Mouse (Mus musculus): ENCODE data around the gene Slc30a7.

GRCm38 (mm10) chr3:115924401-115925190 is 82.6 kb downstream of the Slc30a7 start:
- TF ChIP-seq CTCF (IDR thresholded peaks at IDR 0.05) = no peak
- TF ChIP-seq POLR2A (IDR thresholded peaks at IDR 0.05; ENCODE audit: insufficient read depth, low read depth, low read length) = no peak
- TF ChIP-seq EP300 (IDR thresholded peaks at IDR 0.05; ENCODE audit: insufficient read depth, low read depth, low read length) = 0 out of 2 replicates have a peak, but pooled peaks have one; percentile 51
